Mouse (Mus musculus): ENCODE measurements around the gene Prdm16.

The Prdm16 gene

GRCm38 (mm10) chr4:154636721-154637311, at the start of gene Prdm16:
Prdm16 (minus strand) TSS chr4:154636873.
- DNase-seq (ENCODE audit: low spot score in 2 of 2): no peak

GRCm38 (mm10) chr4:154683068-154683752, 46.5 kb upstream of the Prdm16 start:
- no peak for DNase-seq (ENCODE audit: low spot score in 2 of 2)

GRCm38 (mm10) chr4:154682311-154682710, 45.6 kb upstream of the Prdm16 start:
- no peak for DNase-seq (ENCODE audit: low spot score in 2 of 2)

GRCm38 (mm10) chr4:154675441-154676000, 38.8 kb upstream of the Prdm16 start:
- DNase-seq (ENCODE audit: low spot score in 2 of 2): no peak

- no peak for DNase-seq (ENCODE audit: low spot score in 2 of 2)
Measured at GRCm38 (mm10) chr4:154674966-154675365, 38.3 kb upstream of the Prdm16 start.

- no peak for DNase-seq (ENCODE audit: low spot score in 2 of 2)
Measured at GRCm38 (mm10) chr4:154674541-154674940, 37.9 kb upstream of the Prdm16 start.

GRCm38 (mm10) chr4:154673986-154674385, 37.3 kb upstream of the Prdm16 start:
- DNase-seq (ENCODE audit: low spot score in 2 of 2): no peak

GRCm38 (mm10) chr4:154672027-154672426, 35.4 kb upstream of the Prdm16 start:
- no peak for DNase-seq (ENCODE audit: low spot score in 2 of 2)

- no peak for DNase-seq (ENCODE audit: low spot score in 2 of 2)
Measured at GRCm38 (mm10) chr4:154671232-154671912, 34.7 kb upstream of the Prdm16 start.

GRCm38 (mm10) chr4:154667767-154668166, 31.1 kb upstream of the Prdm16 start, which contains the start of gene Actrt2:
Actrt2 (minus strand) TSS chr4:154667867.
- DNase-seq (ENCODE audit: low spot score in 2 of 2): no peak

GRCm38 (mm10) chr4:154662681-154663215, 26.1 kb upstream of the Prdm16 start:
- DNase-seq (ENCODE audit: low spot score in 2 of 2): no peak

GRCm38 (mm10) chr4:154661256-154661655, 24.6 kb upstream of the Prdm16 start:
- DNase-seq (ENCODE audit: low spot score in 2 of 2): no peak

GRCm38 (mm10) chr4:154660025-154660424, 23.4 kb upstream of the Prdm16 start:
- no peak for DNase-seq (ENCODE audit: low spot score in 2 of 2)

- no peak for DNase-seq (ENCODE audit: low spot score in 2 of 2)
Measured at GRCm38 (mm10) chr4:154655134-154655910, 18.6 kb upstream of the Prdm16 start.

- no peak for DNase-seq (ENCODE audit: low spot score in 2 of 2)
Measured at GRCm38 (mm10) chr4:154652494-154652893, 15.8 kb upstream of the Prdm16 start.

- DNase-seq (ENCODE audit: low spot score in 2 of 2): no peak
Measured at GRCm38 (mm10) chr4:154649083-154649747, 12.5 kb upstream of the Prdm16 start.

GRCm38 (mm10) chr4:154642496-154642895, 5.8 kb upstream of the Prdm16 start:
- no peak for DNase-seq (ENCODE audit: low spot score in 2 of 2)

GRCm38 (mm10) chr4:154641296-154642110, 4.8 kb upstream of the Prdm16 start:
- DNase-seq (ENCODE audit: low spot score in 2 of 2): no peak

GRCm38 (mm10) chr4:154640443-154641295, 4.0 kb upstream of the Prdm16 start:
- DNase-seq (ENCODE audit: low spot score in 2 of 2): no peak

All from spleen, postnatal 36 days (tissue).